Mouse (Mus musculus): ENCODE results near the gene Ptn. TPM values are rescaled to one million over a fixed set of nuclear protein-coding genes. Genes with fewer than 3 reads are reported as not detected.

Ptn gene
- polyA plus RNA-seq (2012) = not detected in 2 replicates

DNA sequence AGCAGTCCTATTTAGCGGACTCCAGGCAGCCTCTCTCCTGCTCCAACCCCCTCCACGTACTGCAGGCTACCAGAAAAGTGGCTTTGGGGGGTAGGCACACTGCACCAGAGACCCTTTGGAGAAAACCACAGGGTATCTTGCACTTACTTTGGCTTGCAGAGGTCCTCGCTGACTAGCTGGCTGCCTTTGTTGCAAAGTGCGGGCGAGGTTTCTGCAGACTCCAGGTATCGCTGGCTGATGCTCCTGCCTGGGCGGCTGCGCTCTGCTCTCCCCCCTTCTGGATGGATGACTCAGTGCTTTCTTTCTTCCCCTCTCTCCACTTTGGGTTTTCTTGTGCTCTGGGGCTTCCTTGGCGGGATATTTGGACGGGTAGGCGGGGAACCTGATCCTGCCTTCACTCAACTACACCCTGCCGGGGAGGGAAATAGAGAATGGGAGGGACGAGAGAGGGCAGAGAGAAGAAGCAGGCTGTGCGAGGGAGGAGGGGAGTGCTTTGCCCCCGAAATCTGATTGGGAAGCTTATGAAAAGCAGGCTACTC, at the start of gene Ptn:
Gene Ptn, minus strand, starts transcription at position 474 of the 539 bp plus-strand sequence.
- no peak for TF ChIP-seq GATA1 (IDR thresholded peaks at IDR 0.05; ENCODE audit: low read length)

DNA sequence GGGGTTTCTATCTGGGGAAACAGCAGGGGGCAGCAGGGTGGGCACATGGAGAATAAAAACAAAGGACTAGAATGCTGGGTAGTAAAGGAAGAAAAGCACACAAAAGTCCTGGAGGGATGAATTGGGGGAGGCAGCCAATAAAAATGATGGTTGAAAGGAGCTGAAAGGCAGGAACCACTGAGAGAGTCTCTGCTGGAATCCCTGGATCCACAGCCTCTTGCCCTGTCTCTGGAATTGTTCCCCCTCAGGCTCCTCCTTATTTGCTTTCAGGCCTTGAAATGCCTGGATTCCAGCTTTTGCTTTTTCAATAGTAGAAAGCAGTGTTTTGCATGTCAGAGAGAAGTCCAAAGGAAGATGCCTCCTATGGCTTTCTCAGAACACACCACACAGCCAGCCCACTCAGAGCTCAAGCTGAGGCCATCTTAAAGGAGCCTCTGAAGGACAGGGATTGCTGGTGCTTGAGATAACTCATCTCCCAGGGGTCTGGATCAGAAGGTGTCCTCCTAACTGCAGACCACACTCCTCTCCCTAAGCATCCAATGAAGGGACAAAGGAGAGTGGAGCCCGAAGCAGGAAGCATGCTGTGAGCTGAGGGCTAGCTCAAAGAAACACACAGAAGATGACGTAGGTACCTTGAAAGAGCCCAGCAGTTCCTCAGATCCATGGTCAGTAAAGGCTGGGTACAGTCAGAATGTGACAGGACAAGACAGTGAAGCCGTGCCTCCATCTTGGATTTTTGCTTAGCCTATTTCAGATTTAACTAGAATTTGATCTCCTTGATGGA, 48.4 kb upstream of the Ptn start:
- TF ChIP-seq GATA1 (IDR thresholded peaks at IDR 0.05; ENCODE audit: low read length) = no peak

DNA sequence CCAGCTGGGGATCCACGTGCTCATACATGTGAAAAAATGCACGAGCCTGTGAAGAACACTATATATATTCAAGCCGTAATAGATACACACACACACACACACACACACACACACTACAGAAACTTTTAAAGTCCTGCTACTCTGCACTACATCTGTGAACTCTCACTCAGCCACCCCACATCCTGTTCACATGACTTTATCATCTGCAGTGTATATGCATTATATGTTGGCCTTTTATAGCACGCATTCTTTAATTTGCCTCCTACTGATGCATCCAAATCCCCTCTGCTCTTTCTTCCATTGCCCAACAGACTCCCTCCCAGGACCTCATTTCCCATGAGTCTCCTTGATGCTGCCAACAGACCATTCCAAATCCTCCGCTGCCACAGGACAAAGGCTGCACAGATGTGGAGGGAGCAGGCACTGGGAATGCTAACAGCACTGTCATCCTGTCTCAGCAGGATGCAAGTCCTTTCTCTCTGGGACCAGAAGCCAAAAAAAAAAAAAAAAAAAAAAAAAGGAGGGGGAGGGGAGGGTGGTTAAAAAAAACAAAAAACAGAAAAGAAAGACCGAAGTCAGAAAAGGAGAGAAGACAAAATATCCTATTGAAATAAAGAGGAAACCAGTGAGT, 47.7 kb upstream of the Ptn start:
- no peak for TF ChIP-seq GATA1 (IDR thresholded peaks at IDR 0.05; ENCODE audit: low read length)

DNA sequence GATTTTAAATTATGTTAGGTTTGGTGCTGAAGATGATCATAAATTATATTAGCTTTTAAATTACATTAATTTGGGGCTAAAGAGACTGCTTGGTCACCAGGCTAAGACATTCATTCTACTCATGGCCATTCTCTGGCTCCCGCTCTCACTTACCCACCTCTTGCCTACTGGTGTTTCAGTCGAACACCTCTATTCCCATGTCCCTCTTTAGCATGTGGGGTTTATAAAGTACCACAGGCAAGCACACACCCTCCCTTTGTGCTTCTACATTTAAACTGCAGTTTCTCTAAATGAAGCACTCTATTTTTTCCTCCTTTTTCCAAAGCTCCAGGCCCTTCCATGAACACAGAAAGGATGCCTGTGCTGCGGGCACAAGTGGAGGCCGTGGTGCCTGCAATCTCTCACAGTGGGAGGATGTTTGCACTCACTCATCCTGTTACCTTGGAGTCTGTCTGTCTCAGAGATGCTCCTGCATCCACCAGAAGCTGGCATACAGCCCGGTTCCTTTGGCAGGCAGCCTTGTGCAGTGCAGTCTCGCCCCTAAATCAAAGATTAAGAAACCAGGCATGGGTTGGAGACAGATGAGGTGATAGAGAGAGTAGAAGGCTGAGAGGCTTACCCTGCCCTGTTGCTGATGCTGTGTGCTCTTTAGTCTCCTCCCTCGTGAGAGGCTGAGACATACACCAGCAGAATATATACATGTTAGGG, 40.6 kb upstream of the Ptn start:
- no peak for TF ChIP-seq GATA1 (IDR thresholded peaks at IDR 0.05; ENCODE audit: low read length)

DNA sequence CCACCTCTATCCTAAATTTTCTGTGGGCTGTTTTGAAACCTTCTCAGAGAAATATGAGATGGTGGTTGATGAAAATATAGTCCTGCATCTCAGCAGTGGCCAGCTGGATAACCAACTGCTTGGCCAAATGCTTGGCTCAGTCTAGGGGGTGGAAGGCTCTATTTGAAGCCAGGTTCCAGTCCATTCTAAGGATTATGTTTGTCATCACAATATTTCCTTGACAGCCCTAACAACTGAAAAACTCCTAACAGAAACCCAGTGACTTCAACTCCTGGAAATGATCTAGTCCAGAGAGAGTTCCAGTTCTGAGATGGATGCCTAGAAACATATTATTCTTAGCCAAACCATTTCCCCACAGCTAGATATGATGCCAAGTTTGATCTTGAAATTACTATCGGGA, 35.3 kb upstream of the Ptn start:
- TF ChIP-seq GATA1 (IDR thresholded peaks at IDR 0.05; ENCODE audit: low read length) = no peak

DNA sequence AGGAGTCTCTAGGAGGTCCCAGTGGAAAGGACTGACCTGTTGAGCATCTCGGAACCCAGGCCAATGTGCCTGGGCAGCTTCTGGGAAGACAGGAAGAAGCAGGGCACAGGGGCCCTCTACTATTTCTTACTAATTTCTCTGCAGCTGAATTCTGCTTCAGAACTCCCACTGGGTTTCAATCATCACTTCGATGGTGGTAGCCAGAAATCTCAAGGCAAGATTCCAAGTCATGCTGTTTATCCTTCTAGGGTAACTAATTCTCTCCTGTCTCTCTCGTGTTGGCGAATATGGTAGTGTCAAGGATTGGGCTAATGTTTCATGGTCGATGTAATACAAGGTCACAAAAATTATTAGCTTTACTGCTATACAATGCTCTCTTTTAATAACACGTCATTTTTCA, 34.2 kb upstream of the Ptn start:
- no peak for TF ChIP-seq GATA1 (IDR thresholded peaks at IDR 0.05; ENCODE audit: low read length)

DNA sequence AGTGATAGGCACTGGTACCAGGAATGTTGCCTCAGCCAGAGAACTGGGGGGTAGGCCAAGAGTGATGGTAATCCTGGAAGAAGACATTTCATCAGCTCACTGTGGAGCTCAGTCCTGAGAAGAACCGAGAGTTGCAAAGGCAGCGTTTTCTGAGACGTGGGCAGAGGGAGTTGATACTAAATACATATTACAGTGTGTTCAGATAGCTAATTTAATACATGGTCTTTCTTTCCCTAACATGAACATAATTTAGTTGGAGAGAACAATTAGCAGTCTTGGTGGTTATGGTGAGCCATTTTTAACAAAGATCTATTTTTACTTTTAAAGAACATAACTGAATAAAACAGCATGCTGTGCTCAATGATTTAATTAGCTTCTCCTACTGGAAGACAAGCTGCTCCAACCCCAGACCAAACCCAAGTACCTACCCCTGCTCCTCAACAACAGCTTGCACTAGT, 33.0 kb upstream of the Ptn start:
- TF ChIP-seq GATA1 (IDR thresholded peaks at IDR 0.05; ENCODE audit: low read length) = no peak

DNA sequence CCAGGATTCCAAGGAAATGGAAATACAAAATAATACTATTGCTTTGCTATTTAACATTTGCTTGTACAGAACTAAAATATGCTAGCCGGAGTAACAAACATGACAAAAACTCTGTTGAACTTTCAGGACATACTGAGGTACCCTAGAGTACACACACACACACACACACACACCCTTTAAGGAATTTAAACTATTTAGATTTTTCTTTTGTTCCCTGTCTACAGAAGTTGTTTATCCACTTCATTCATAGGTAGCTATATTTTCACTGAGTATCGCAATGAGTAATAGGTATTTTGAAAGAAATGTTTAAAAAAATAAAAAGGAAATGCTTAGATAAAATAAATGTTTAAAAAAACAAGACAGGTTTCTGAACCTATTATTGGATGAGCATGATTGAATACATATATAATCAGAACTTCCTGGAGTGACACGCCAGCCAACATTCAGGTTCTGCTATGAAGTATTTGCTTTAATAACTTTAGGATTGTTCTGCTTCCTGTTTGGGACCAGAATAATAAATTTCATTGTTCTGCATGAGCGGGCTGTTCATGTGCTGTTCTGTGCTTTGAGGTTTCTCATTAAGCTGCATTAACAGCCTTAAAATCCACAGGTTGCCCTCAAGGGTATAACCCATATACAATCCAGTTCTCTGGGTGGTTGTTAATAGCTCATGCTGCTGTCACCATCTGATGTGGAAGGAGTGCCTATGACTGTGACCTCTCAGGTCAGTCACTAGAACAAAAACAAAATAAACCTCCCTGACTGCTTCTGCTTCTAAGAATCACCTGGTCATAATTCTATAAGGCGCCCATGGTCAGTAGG, 32.3 kb upstream of the Ptn start:
- no peak for TF ChIP-seq GATA1 (IDR thresholded peaks at IDR 0.05; ENCODE audit: low read length)

DNA sequence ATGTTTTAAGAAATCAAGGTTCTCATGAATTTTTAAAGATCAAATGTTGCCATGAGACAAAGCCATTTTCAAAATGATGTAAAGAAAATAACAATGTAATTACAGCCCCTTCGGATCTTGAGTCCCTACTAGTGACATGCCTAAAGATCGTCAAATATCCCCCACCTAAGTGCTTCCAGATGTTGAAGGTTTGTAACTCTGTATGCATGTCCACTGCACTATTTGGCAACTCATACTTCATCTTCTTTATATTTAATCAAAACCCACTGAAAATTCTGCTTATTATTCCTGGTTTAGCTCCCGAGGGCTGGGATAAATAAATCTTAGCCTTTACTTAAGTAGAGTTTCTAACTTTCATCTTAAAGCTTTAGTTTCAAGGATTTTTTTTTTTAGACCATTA, 31.7 kb upstream of the Ptn start:
- no peak for TF ChIP-seq GATA1 (IDR thresholded peaks at IDR 0.05; ENCODE audit: low read length)

DNA sequence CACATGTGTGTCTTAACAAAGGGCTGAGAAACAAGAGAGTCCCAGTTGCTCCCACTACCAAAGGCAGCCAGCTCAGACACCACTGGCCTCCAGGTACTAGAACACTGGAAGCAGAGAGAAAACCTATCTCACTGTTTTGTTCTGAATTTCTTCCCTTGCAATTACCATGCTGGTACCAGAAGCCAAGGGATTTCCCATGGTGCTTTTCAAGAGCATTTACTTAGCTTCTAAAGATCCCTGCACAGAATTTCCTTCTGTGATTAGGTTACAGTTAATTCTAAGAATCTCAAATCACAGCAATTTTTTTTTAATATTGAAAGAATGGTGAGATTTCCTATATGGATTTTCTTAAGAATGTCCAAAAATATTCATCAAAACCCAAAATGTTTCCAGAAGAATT, 31.2 kb upstream of the Ptn start:
- TF ChIP-seq GATA1 (IDR thresholded peaks at IDR 0.05; ENCODE audit: low read length) = no peak

DNA sequence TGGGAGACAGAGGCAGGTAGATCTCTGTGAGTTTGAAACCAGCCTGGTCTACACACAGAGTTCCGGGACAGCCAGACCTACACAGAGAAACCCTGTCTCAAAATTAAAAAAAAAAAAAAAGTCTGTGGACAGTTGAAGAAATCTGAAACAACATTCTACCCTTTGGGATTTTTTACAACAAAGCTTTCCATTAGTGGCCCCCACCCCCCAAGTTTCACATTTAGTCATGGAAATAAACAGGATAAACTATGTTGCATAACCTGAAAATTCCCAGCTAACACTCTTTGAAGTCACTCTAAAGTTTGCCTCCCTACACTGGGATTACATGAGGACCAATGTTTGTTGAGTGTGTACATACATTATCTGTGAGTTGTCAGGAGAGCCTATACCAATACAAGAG, 28.7 kb upstream of the Ptn start:
- TF ChIP-seq GATA1 (IDR thresholded peaks at IDR 0.05; ENCODE audit: low read length) = no peak

DNA sequence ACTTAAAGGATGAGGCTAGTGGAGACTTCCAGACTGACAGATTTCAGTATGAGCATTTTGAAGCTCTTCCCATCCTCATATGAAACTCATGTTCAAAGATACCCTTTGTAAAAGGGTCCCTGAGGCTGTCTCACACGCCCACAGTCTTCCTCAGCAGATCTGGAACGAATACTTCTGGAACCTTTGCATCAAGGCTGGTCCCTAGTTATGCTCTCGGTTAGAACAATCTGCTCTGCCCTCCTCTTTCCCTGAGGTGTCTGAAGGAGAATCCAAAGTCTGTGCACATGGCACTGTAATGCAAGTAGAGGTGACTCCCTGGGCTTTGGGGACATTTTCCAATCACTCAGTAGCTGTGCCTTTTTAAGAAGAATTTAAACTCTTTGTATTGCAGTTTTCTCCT, 25.3 kb upstream of the Ptn start:
- TF ChIP-seq GATA1 (IDR thresholded peaks at IDR 0.05; ENCODE audit: low read length) = no peak

DNA sequence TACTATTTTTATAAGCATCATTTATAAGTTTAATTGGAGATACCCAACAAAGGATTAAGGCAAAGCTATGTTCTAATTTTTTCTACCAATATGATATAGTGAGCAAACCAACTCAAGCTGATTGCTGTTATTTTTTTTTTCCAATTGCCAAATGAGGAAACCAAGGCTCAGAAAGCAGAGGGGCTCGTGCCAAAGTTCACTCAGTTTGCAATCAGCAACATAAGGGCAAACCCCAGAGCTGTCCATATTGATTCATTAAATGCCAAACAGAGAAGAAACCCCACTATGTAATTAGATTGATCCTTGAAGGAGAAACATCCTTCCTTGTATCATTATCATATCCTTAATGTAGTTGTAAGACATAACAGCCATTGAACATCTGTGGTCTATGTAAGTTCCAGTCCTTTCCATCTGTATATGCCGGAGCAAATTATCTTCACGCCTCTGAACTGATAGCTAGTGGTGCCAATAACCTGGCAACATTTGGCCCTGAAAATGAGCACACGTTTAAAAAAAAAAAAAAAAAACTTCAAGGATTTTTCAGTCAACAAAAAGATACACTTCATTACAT, 24.8 kb upstream of the Ptn start:
- no peak for TF ChIP-seq GATA1 (IDR thresholded peaks at IDR 0.05; ENCODE audit: low read length)

DNA sequence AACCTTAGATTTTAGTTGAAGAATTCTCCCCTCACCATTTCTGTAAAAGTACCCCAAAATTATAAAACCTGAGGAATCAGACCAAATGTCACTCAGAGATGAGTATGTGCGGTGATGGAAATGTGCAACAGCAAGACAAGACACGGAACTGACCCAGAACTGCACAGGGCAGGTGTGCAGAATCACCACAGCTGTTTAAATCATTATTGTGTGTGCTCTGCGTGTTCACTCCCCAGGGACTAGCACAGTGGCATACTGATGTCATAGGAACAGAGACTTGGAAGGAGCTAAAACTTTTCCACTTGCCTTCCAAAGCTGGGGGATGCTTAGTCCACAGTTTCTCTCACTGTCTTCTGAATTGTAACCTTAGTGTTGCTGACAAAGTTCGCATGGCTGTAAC, 22.7 kb upstream of the Ptn start:
- no peak for TF ChIP-seq GATA1 (IDR thresholded peaks at IDR 0.05; ENCODE audit: low read length)

DNA sequence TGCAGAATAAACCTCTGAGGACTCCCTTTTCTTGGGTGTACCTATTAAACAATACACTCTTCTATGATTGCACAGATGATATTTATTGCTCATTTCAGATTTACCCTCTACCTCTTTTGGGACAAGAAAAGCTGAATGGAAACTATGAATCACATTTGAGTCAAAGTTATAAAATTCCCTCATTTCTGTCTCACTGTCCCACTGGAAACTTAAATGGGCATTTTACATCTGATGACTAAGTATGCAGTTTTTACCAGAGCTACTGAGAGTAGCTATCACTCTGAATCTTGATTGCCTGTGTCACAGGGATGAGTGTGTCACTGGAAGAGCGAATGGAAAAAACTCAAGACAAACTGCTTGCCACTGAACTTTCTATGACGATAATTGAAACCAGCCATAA, 22.2 kb upstream of the Ptn start:
- no peak for TF ChIP-seq GATA1 (IDR thresholded peaks at IDR 0.05; ENCODE audit: low read length)
